Mouse (Mus musculus): ENCODE results near the gene Akap11. TPM values are rescaled to one million over a fixed set of nuclear protein-coding genes. Genes with fewer than 3 reads are reported as not detected.

Akap11 gene
- total RNA-seq (2023) = 10 to 100 TPM; 24.9 TPM

DNA sequence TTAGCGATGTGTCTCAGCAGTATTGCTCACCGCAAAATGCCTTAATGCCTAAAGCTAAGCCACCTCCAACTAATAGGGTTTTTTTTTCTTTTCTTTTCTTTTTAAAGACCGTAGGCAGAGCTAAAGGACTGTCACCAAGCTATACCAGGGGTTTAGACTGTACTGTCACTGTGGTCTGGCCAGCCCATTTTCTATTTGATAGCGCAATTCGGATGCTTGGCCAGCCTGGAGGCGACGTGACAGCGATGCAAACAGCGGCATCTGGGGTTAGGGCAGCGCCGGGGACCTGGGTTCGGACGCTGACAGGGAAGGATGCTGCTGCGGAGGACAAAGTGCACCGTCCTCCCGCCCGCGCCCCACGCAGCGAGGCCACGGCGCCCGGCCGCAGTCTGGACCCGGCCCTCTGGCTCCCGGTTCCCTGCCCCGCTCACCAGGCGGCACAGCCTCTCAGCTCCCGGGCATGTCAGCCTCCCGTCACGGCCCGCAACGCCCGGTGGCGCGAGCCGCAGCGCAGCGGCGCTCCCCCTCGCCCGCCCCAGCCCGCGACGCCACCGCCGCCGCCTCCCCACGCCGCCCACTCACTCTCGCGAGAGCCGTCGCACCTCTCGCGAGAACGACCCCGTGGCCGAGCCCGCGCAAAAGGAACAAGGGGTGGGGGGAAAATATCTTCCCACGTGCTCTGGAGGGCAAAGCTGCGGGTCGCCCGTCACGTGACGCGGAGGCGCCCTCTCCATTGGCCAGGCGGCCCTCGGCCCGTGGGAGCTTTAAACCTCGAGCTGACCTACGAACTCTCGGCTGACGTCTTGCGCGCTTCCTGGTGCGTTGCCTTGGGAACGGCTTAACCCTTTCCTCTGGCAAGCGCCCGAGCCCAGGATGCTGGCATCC, at the start of gene Akap11:
TSS of gene Akap11 (minus strand) at position 528 of the 885 bp plus-strand sequence.

Other genes starting within 250 kb of the Akap11 start
- gene Tnfsf11, start 228.8 kb downstream of the Akap11 start, total RNA-seq (2023) = not detected
- 10 to 100 TPM; 29.0 to 35.2 TPM for gene Dgkh, start 196.0 kb upstream of the Akap11 start, total RNA-seq (2023)